Mouse (Mus musculus) hindbrain, embryonic 11.5 days (tissue): ENCODE measurements at regions not wholly inside any gene's neighbourhood (a gene's known extent, or its start where the extent isn't known, plus 50 kb on each side); places are given as distances from the start of the nearest gene placed in this dataset.

Experiments used
- ATAC-seq: fragments of 200-750 bp; cut with Nextera tagmentation; 2 replicates; pipeline ENCODE4 v1.8.0; 2017; ENCODE audit warnings: mild to moderate bottlenecking, moderate TSS enrichment, moderate library complexity; ENCODE audit not compliant: low FRiP score
- DNase-seq: peaks from one replicate; pipeline ENCODE4 v3.0.0-alpha.2; 2015; ENCODE audit warnings: low spot score
- H3K27ac ChIP-seq: fragments of 300-500 bp; sonication (generic); 2 replicates; pipeline ENCODE4 v1.5.1; 2014; ENCODE audit warnings: mild to moderate bottlenecking, low read depth, low read length
- H3K27me3 ChIP-seq: fragments of 300-500 bp; sonication (generic); 2 replicates; pipeline ENCODE4 v1.6.1; 2014; ENCODE audit warnings: mild to moderate bottlenecking, low read length, moderate library complexity, mixed read lengths; ENCODE audit not compliant: control insufficient read depth, insufficient read depth
- H3K36me3 ChIP-seq: fragments of 300-500 bp; sonication (generic); 2 replicates; pipeline ENCODE4 v1.6.1; 2014; ENCODE audit warnings: mild to moderate bottlenecking, low read length, moderate library complexity, mixed read lengths; ENCODE audit not compliant: control insufficient read depth, insufficient read depth
- H3K4me1 ChIP-seq: fragments of 300-500 bp; sonication (generic); replicated peaks from 2 replicates; pipeline ENCODE4 v1.6.1; 2014; ENCODE audit warnings: low read length, mixed read lengths; ENCODE audit not compliant: control insufficient read depth, insufficient read depth
- H3K4me2 ChIP-seq: fragments of 300-500 bp; sonication (generic); replicated peaks from 2 replicates; pipeline ENCODE4 v1.6.1; 2014; ENCODE audit warnings: mild to moderate bottlenecking, low read depth, low read length
- H3K4me3 ChIP-seq: fragments of 300-500 bp; sonication (generic); 2 replicates; pipeline ENCODE4 v1.5.1; 2014; ENCODE audit warnings: low read depth, low read length
- H3K9ac ChIP-seq: fragments of 300-500 bp; sonication (generic); 2 replicates; pipeline ENCODE4 v1.6.1; 2014; ENCODE audit warnings: low read depth, low read length
- H3K9me3 ChIP-seq: fragments of 300-500 bp; sonication (generic); 2 replicates; pipeline ENCODE4 v1.6.1; 2016; ENCODE audit warnings: low read length; ENCODE audit not compliant: control insufficient read depth
- WGBS: fragments of 180-500 bp; shearing (Covaris S2); extraction: QIAGEN DNeasy Blood & Tissue Kit; methylation state at CpG from one replicate; pipeline ENCODE4 v1.1.7; 2014; 5-methylcytosine and 5-hydroxymethylcytosine counted together

GRCm38 (mm10) chr1:57609307-57609706 lies 164.7 kb upstream of the Spats2l start:
- no peak overlapping the region for H3K4me2 ChIP-seq

GRCm38 (mm10) chr1:57612171-57612570 lies 161.8 kb upstream of the Spats2l start:
- 53% methylated on average over 4 of the region's 4 CpGs for WGBS
- Histone ChIP-seq H3K4me3 (no peak overlapping the region), H3K4me2 (no peak overlapping the region), H3K9me3 (no peaks in the 10 kb centered on the region), H3K27ac (no peak overlapping the region), H3K4me1 (0 out of 2 replicates have a peak, but pooled peaks cover 2% of the 10 kb centered on the region), H3K9ac (no peak overlapping the region), H3K27me3 (no peaks in the 10 kb centered on the region), H3K36me3 (no peaks in the 10 kb centered on the region)
- no peak for ATAC-seq
- no peak for DNase-seq

More at GRCm38 (mm10) chr1:57609307-57609706, 164.7 kb upstream of the Spats2l start:
- 31% methylated on average over 6 of the region's 6 CpGs for WGBS
- Histone ChIP-seq H3K36me3 (no peaks in the 10 kb centered on the region), H3K4me1 (0 out of 2 replicates have a peak, but pooled peaks cover 2% of the 10 kb centered on the region), H3K9me3 (no peaks in the 10 kb centered on the region), H3K27me3 (no peaks in the 10 kb centered on the region), H3K9ac (no peak overlapping the region), H3K4me3 (no peak overlapping the region), H3K27ac (no peak overlapping the region)
- ATAC-seq (no peak), DNase-seq (peak; percentile 26)

GRCm38 (mm10) chr1:57612931-57613804 lies 160.8 kb upstream of the Spats2l start:
- DNase-seq (peak; percentile 27), ATAC-seq (peak; percentile 62)
- 0 out of 2 replicates have a peak overlapping the region, but pooled peaks have one; percentile 9 for H3K4me3 ChIP-seq
- 23% methylated on average over 17 of the region's 17 CpGs for WGBS
- peak overlapping the region; percentile 22 for H3K4me2 ChIP-seq
- H3K4me1 ChIP-seq: 0 out of 2 replicates have a peak, but pooled peaks cover 2% of the 10 kb centered on the region
- peak overlapping the region; percentile 38; the same call in 1 of the 2 replicates for H3K27ac ChIP-seq
- no peaks in the 10 kb centered on the region for H3K36me3 ChIP-seq
- no peaks in the 10 kb centered on the region for H3K9me3 ChIP-seq
- no peaks in the 10 kb centered on the region for H3K27me3 ChIP-seq
- no peak overlapping the region for H3K9ac ChIP-seq

GRCm38 (mm10) chr1:57615155-57615554 lies 158.8 kb upstream of the Spats2l start:
- Histone ChIP-seq H3K9ac (no peak overlapping the region), H3K27me3 (no peaks in the 10 kb centered on the region), H3K4me1 (0 out of 2 replicates have a peak, but pooled peaks cover 2% of the 10 kb centered on the region), H3K4me3 (no peak overlapping the region), H3K4me2 (no peak overlapping the region), H3K9me3 (no peaks in the 10 kb centered on the region), H3K27ac (no peak overlapping the region), H3K36me3 (no peaks in the 10 kb centered on the region)
- DNase-seq: no peak
- ATAC-seq: no peak

- Histone ChIP-seq H3K27me3 (no peaks in the 10 kb centered on the region), H3K4me1 (0 out of 2 replicates have a peak, but pooled peaks cover 2% of the 10 kb centered on the region), H3K9me3 (no peaks in the 10 kb centered on the region), H3K4me3 (no peak overlapping the region), H3K36me3 (no peaks in the 10 kb centered on the region), H3K4me2 (no peak overlapping the region), H3K9ac (no peak overlapping the region), H3K27ac (no peak overlapping the region)
- no peak for ATAC-seq
- WGBS: 87% methylated on average over 3 of the region's 3 CpGs
- no peak for DNase-seq
These were observed 156.6 kb upstream of the Spats2l start for GRCm38 (mm10) chr1:57617316-57617715.

GRCm38 (mm10) chr1:57622561-57622960 lies 151.4 kb upstream of the Spats2l start:
- Histone ChIP-seq H3K4me3 (no peak overlapping the region), H3K9me3 (no peaks in the 10 kb centered on the region), H3K4me1 (no peaks in the 10 kb centered on the region), H3K9ac (no peak overlapping the region), H3K27me3 (no peaks in the 10 kb centered on the region), H3K4me2 (no peak overlapping the region), H3K27ac (no peak overlapping the region), H3K36me3 (no peaks in the 10 kb centered on the region)
- DNase-seq (no peak), ATAC-seq (no peak)
- whole genome bisulfite sequencing: 81% methylated on average over 9 of the region's 9 CpGs

- no peak overlapping the region for H3K4me3 ChIP-seq
These were observed 140.0 kb upstream of the Spats2l start for GRCm38 (mm10) chr1:57633986-57634385.

GRCm38 (mm10) chr1:57642131-57642530 lies 131.8 kb upstream of the Spats2l start:
- Histone ChIP-seq H3K36me3 (no peaks in the 10 kb centered on the region), H3K9me3 (no peaks in the 10 kb centered on the region), H3K4me3 (no peak overlapping the region), H3K27me3 (no peaks in the 10 kb centered on the region), H3K9ac (no peak overlapping the region), H3K4me2 (no peak overlapping the region), H3K27ac (no peak overlapping the region), H3K4me1 (no peaks in the 10 kb centered on the region)
- DNase-seq (no peak), ATAC-seq (no peak)
- 92% methylated on average over 5 of the region's 5 CpGs for WGBS

More at GRCm38 (mm10) chr1:57633986-57634385, 140.0 kb upstream of the Spats2l start:
- H3K4me2 ChIP-seq: no peak overlapping the region
- H3K27me3 ChIP-seq: no peaks in the 10 kb centered on the region
- no peak overlapping the region for H3K9ac ChIP-seq
- 60% methylated on average over 1 of the region's 1 CpGs for WGBS
- no peaks in the 10 kb centered on the region for H3K4me1 ChIP-seq
- DNase-seq (no peak), ATAC-seq (no peak)
- H3K36me3 ChIP-seq: no peaks in the 10 kb centered on the region
- no peak overlapping the region for H3K27ac ChIP-seq
- H3K9me3 ChIP-seq: no peaks in the 10 kb centered on the region
